Mouse (Mus musculus) limb, embryonic 11.5 days (tissue): ENCODE results near the gene AU022252. TPM values are rescaled to one million over a fixed set of nuclear protein-coding genes. Genes with fewer than 3 reads are reported as not detected.

ENCODE experiments used
- ATAC-seq: fragments of 200-750 bp; cut with Nextera tagmentation; 2 replicates; pipeline ENCODE4 v1.8.0; 2017; ENCODE audit warnings: low read depth; ENCODE audit not compliant: insufficient number of reproducible peaks, low FRiP score, low TSS enrichment
- DNase-seq: peaks from one replicate; pipeline ENCODE4 v3.0.0-alpha.2; 2015; ENCODE audit warnings: low spot score
- H3K27ac ChIP-seq: fragments of 300-500 bp; sonication (generic); replicated peaks from 2 replicates; pipeline ENCODE4 v1.5.1; 2014; ENCODE audit warnings: low read depth, mild to moderate bottlenecking, low read length
- H3K27me3 ChIP-seq: fragments of 300-500 bp; sonication (generic); 2 replicates; pipeline ENCODE4 v1.6.1; 2014; ENCODE audit warnings: mild to moderate bottlenecking, low read length, mixed read lengths; ENCODE audit not compliant: control insufficient read depth, insufficient read depth
- H3K36me3 ChIP-seq: fragments of 300-500 bp; sonication (generic); 2 replicates; pipeline ENCODE4 v1.6.1; 2014; ENCODE audit warnings: mild to moderate bottlenecking, low read length, moderate library complexity, mixed read lengths; ENCODE audit not compliant: control insufficient read depth, insufficient read depth
- H3K4me1 ChIP-seq: fragments of 300-500 bp; sonication (generic); 2 replicates; pipeline ENCODE4 v1.6.1; 2014; ENCODE audit warnings: low read length, mixed read lengths; ENCODE audit not compliant: control insufficient read depth, insufficient read depth
- H3K4me2 ChIP-seq: fragments of 300-500 bp; sonication (generic); 2 replicates; pipeline ENCODE4 v1.6.1; 2014; ENCODE audit warnings: low read depth, mild to moderate bottlenecking, moderate library complexity; ENCODE audit not compliant: severe bottlenecking
- H3K4me3 ChIP-seq: fragments of 300-500 bp; sonication (generic); 2 replicates; pipeline ENCODE4 v1.5.1; 2014; ENCODE audit warnings: low read depth, low read length
- H3K9ac ChIP-seq: fragments of 300-500 bp; sonication (generic); 2 replicates; pipeline ENCODE4 v1.6.1; 2014; ENCODE audit warnings: mild to moderate bottlenecking, low read length
- H3K9me3 ChIP-seq: fragments of 300-500 bp; sonication (generic); 2 replicates; pipeline ENCODE4 v1.6.1; 2016; ENCODE audit warnings: low read length; ENCODE audit not compliant: control insufficient read depth
- WGBS: fragments of 180-500 bp; shearing (Covaris S2); extraction: QIAGEN DNeasy Blood & Tissue Kit; methylation state at CpG from one replicate; pipeline ENCODE4 v1.1.7; 2014; 5-methylcytosine and 5-hydroxymethylcytosine counted together
- polyA plus RNA-seq: library from polyadenylated mRNA; unstranded; fragments of >200 nt; fragmentation: Nextera tagmentation; extraction: Ambion mirVana; gene quantifications from 2 replicates; pipeline ENCODE4 v1.2.1, GENCODE M21; 2014

The AU022252 gene
- polyA plus RNA-seq, 1 experiment from 2014 or later = 44.7 TPM

GRCm38 (mm10) chr4:119189392-119189791 is 43.1 kb downstream of the AU022252 start:
- Histone ChIP-seq H3K36me3 (no peaks in the 10 kb centered on the region), H3K4me1 (no peaks in the 10 kb centered on the region), H3K9me3 (no peaks in the 10 kb centered on the region), H3K27ac (no peak overlapping the region), H3K9ac (no peak overlapping the region), H3K27me3 (no peaks in the 10 kb centered on the region), H3K4me3 (no peak overlapping the region), H3K4me2 (no peak overlapping the region)
- ATAC-seq = no peak
- WGBS = 82% methylated on average over 6 of the region's 6 CpGs
- no peak for DNase-seq

GRCm38 (mm10) chr4:119188060-119188785 is 44.3 kb downstream of the AU022252 start:
- no peak overlapping the region for H3K27ac ChIP-seq
- H3K4me3 ChIP-seq = no peak overlapping the region
- H3K27me3 ChIP-seq = no peaks in the 10 kb centered on the region
- 58% methylated on average over 11 of the region's 11 CpGs for WGBS
- no peaks in the 10 kb centered on the region for H3K9me3 ChIP-seq
- no peak overlapping the region for H3K4me2 ChIP-seq
- H3K9ac ChIP-seq = no peak overlapping the region
- no peaks in the 10 kb centered on the region for H3K36me3 ChIP-seq
- ATAC-seq (no peak), DNase-seq (no peak)
- no peaks in the 10 kb centered on the region for H3K4me1 ChIP-seq

- Histone ChIP-seq H3K4me3 (no peak overlapping the region), H3K27ac (no peak overlapping the region), H3K4me1 (no peaks in the 10 kb centered on the region), H3K9ac (no peak overlapping the region), H3K4me2 (no peak overlapping the region), H3K27me3 (no peaks in the 10 kb centered on the region), H3K9me3 (no peaks in the 10 kb centered on the region), H3K36me3 (no peaks in the 10 kb centered on the region)
- DNase-seq (no peak), ATAC-seq (no peak)
- WGBS = 78% methylated on average over 4 of the region's 4 CpGs
These were observed 46.7 kb downstream of the AU022252 start for GRCm38 (mm10) chr4:119185771-119186170.

GRCm38 (mm10) chr4:119183525-119183924 is 49.0 kb downstream of the AU022252 start:
- Histone ChIP-seq H3K9me3 (no peaks in the 10 kb centered on the region), H3K4me2 (no peak overlapping the region), H3K4me3 (no peak overlapping the region), H3K36me3 (no peaks in the 10 kb centered on the region), H3K9ac (no peak overlapping the region), H3K27me3 (no peaks in the 10 kb centered on the region), H3K4me1 (no peaks in the 10 kb centered on the region), H3K27ac (no peak overlapping the region)
- 64% methylated on average over 1 of the region's 1 CpGs for WGBS
- no peak for ATAC-seq
- no peak for DNase-seq

- no peak overlapping the region for H3K4me3 ChIP-seq
- H3K27me3 ChIP-seq = no peaks in the 10 kb centered on the region
- H3K9me3 ChIP-seq = no peaks in the 10 kb centered on the region
- H3K9ac ChIP-seq = no peak overlapping the region
- H3K4me1 ChIP-seq = no peaks in the 10 kb centered on the region
- ATAC-seq = no peak
- H3K27ac ChIP-seq = no peak overlapping the region
- no peaks in the 10 kb centered on the region for H3K36me3 ChIP-seq
- no peak for DNase-seq
- H3K4me2 ChIP-seq = no peak overlapping the region
- WGBS = 92% methylated on average over 9 of the region's 9 CpGs
These were observed 51.1 kb downstream of the AU022252 start for GRCm38 (mm10) chr4:119181456-119181855.

DNA sequence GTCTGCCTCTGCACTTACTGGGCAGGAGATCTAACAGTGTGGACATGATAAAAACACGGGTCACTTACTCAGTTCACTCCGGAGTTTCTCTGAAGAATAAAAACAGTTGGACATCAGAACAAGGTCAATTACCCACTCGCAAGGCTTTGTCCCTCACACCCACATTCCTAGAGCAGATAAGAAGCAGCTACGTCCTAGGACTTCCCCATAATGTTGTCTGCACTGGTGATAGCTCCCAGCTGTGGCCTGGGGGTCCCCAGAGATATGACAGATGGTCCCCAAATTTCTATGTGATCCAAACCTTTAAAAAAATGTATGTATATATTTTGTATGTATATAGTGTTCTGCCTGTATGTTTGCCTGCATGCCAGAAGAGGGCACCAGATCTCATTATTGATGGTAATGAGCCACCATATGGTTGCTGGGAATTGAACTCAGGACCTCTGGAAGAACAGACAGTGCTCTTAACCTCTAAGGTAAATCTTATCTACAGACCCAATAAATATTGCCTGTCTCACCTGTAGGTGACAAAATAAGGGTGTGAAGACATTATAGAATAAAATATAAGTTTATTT is 52.3 kb downstream of the AU022252 start:
- WGBS = 59% methylated on average over 4 of the region's 4 CpGs
- H3K4me3 ChIP-seq = no peak overlapping the region

DNA sequence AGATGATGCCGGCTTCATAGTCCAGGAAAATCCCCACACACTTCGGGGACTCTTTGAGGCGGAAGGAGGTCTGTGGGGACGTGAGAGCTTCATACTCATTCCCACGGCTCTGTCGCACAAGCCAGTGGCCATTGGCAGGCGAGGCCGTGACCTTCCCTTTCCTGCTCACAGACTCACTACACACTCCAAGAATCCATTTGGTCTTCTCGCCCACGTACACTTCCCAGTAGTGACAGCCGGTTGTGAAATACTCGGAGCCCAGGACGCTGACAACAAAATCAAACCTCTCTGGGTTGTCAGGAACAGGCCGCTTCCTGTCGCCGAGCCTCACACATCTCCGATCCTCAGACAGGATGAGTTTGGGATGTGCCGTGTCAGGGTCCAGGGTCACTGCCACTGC is 54.2 kb downstream of the AU022252 start:
- H3K36me3 ChIP-seq = no peaks in the 10 kb centered on the region
- H3K27ac ChIP-seq = no peak overlapping the region
- H3K4me2 ChIP-seq = no peak overlapping the region
- no peaks in the 10 kb centered on the region for H3K4me1 ChIP-seq
- 81% methylated on average over 18 of the region's 18 CpGs for WGBS
- no peaks in the 10 kb centered on the region for H3K27me3 ChIP-seq
- H3K4me3 ChIP-seq = no peak overlapping the region
- DNase-seq (no peak), ATAC-seq (no peak)
- no peaks in the 10 kb centered on the region for H3K9me3 ChIP-seq
- no peak overlapping the region for H3K9ac ChIP-seq

More for the DNA sequence above, 52.3 kb downstream of the AU022252 start:
- ATAC-seq (no peak), DNase-seq (no peak)
- Histone ChIP-seq H3K9me3 (no peaks in the 10 kb centered on the region), H3K27ac (no peak overlapping the region), H3K4me1 (no peaks in the 10 kb centered on the region), H3K9ac (no peak overlapping the region), H3K36me3 (no peaks in the 10 kb centered on the region), H3K4me2 (no peak overlapping the region), H3K27me3 (no peaks in the 10 kb centered on the region)

- DNase-seq (no peak), ATAC-seq (no peak)
- H3K27me3 ChIP-seq = no peaks in the 10 kb centered on the region
- no peaks in the 10 kb centered on the region for H3K9me3 ChIP-seq
- 0 out of 2 replicates have a peak, but pooled peaks cover 2% of the 10 kb centered on the region for H3K4me1 ChIP-seq
- H3K4me3 ChIP-seq = no peak overlapping the region
- H3K9ac ChIP-seq = no peak overlapping the region
- no peak overlapping the region for H3K4me2 ChIP-seq
- 72% methylated on average over 5 of the region's 5 CpGs for WGBS
- no peak overlapping the region for H3K27ac ChIP-seq
- no peaks in the 10 kb centered on the region for H3K36me3 ChIP-seq
These were observed 54.8 kb downstream of the AU022252 start for GRCm38 (mm10) chr4:119177702-119178101.
